Mouse (Mus musculus): Measurements from ENCODE around the gene Slc22a23.
"Not testable (repeated sequence)": the region's sequence is repeated elsewhere in the genome, so short reads cannot be mapped to it uniquely, and the experiment has no call there.

The Slc22a23 gene

DNA sequence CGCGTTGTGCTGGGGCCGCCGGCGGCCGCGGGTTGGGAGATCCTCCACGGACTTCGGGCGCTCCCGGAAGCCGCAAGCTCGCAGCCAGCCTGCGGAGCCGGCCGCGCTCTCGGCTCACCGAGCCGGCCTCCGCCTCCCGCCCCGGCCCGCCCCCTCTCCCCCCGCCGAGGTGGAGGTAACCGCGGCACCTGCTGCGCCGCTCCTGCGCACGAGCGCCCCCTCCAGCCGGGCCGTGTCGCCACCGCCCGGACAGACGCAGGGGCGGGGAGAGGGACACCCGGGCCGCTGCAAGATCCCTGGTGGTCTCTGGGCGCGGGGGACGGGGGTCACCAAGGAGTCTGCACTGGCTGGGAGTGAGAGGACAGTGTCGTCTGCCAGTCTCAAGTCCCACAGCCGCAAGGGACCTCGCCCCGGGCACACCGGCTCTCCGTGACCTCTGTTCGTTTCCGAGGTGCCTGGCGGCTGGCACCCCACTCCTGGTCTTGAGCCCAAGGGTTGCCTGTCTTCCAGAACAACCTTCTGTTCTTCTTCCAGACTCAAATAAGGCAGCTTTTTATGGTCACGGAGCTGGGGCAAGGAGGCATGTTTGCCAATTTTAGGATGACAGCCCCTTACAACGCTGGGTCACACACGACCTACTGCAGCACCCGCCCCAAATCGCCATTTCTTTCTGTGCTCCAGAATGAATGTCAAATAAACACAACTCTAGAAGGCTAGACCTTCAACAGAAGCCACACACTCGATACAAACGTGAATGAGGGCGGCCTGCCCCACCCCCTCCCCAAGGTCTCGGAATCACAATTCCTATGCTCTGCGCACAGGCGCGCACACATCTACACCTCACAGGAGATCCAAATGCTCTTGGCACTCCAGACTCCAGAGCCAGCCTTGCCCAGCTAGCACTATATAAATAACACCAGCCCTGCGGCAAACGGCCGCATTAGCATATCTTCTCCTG, at the start of gene Slc22a23:
Gene Slc22a23, minus strand, starts transcription at position 55 of the 958 bp plus-strand sequence.
- DNase-seq (ENCODE audit: low spot score in 2 of 2) = peak; percentile 77 to 80

DNA sequence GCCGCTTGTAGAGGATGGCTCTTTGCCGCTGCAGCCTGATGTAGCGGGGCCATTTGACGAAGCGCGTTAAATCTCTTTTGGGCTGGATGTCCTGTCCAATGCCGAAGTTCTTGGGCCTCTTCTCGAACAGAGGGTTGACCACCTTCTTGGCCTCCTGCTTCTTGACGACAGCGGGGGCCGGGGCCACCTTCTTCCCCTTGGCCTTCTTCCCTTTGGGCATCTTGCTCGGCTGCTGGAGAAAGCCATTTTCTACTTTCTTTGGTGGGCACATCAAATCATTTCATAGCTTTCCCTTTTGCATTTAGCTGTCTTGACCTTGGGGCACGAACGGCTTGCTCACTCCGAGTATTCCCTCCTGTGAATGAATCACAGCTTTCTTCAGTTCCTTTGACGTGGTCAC, 49.3 kb upstream of the Slc22a23 start:
- DNase-seq (ENCODE audit: low spot score in 2 of 2) = not testable (repeated sequence)

DNA sequence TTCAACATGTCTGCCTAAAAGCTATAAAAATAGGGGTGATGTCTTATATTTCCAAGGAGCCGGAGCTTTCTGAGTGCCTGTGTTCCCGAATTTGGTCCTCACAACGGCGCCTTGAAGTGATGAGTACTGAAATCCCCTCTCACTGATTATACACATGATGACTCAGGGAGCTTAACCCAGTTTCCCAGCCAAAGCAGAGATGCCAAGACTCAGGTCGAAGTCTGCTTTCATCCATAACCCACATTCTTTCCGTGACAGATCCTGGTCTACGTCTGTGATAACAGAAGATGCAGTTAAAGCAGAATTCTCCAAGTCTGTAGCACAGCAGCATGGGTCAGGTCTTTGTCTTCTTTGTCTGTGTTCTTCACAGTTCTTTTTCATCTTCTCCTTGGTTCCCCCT, 47.4 kb upstream of the Slc22a23 start:
- DNase-seq (ENCODE audit: low spot score in 2 of 2) = no peak

DNA sequence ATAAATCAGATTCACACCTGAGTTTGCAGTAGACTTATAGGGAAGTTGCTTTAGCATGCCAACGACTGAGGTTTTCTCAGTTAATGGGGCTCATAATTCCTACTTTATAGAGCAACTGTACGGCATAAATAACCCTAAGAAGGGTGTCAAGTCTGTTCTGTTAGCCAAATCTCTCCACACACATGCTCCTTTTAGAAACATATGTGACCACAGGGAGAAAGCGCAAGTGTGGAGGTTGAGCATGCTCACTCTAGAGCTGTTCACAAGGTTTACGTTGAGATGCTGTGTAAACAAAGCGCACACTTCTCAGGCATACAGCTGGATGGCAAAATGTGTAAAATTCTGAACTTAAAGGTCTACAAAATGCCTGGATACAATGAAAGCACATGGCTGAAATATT, 43.2 kb upstream of the Slc22a23 start:
- no peak for DNase-seq (ENCODE audit: low spot score in 2 of 2)

DNA sequence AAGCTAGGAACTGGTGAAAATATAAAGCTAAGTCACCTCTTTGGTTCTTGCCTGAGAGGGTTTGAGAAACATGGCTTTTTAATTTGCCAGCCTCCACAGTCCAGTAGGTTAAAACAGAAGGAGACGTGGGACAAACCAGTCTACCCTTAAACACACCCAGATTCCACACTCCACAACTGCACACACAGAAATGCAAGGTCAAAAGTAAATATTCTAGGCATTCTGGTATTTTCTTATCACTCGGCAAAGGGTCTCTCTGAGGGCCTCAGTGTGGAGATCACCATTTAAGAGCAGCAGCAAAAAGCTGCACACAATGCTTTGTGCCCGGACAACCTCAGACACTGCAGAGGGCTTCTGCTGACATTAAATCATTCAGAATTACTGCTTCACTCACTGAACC, 38.4 kb upstream of the Slc22a23 start:
- DNase-seq (ENCODE audit: low spot score in 2 of 2) = no peak

DNA sequence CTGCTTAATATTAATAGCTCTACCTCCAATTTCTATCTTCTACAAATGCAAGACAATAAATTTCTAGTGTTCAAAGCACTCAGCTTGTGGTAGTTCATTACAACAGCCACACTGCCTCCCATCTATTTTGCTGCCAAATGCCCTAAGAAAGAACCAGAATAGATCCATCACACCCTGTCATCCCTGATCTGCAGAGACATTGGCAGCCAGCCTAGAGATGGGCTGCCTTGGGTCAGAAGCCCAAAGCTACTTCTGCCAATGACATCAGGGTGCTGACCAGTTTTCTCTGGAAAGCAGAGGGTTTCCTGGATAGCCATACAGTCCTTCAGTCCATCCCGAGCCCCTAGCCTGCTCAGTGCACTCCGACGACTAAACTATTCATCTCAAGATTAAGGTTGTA, 33.9 kb upstream of the Slc22a23 start:
- DNase-seq (ENCODE audit: low spot score in 2 of 2) = no peak

DNA sequence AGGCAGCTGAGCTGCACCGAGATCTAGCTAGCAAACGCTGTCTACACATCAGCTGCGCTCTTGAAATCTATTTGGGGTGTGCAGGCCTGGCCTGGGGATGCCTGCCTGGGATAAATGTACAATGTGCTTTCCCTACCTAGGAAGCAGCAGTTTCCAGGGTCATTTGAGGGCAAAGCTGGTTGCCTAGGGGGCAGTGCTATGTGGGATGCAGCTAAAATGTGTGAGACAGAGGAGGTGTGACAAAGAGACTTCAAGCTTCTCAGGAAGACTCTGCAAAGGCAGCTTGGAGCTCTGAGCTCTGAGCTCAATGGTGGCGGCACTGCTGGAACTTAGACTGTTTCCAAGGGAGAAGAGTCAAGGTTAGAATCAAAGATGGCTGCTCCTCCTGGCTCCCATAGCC, 30.2 kb upstream of the Slc22a23 start:
- no peak for DNase-seq (ENCODE audit: low spot score in 2 of 2)

DNA sequence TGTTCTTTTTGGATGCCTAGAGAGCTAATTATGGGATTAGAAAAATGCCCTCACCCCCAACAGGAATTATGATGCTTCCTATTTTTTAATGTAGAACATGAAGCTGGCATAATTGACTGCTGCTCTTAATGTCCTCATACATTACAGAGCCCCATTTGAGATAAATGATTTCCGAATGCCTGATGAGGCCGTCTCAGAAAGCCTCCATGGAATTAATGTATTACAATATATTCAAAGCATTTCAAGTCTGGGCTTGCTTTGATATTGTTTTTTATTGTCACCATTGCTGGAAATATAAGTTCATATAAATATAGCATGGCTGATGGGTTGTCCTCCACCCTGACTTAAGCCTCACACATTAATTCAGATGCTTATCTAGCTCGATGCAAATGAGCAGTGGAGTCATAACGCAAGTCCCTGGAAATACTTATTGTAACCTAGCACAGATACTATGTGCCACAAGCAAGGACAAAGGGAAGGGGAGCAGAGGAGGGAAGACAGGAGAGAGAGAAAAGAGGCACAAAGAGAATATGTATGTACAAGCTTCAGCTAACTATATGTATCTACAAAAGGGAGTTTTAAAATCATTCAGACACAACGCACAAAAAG, 28.0 kb upstream of the Slc22a23 start:
- DNase-seq (ENCODE audit: low spot score in 2 of 2) = no peak

DNA sequence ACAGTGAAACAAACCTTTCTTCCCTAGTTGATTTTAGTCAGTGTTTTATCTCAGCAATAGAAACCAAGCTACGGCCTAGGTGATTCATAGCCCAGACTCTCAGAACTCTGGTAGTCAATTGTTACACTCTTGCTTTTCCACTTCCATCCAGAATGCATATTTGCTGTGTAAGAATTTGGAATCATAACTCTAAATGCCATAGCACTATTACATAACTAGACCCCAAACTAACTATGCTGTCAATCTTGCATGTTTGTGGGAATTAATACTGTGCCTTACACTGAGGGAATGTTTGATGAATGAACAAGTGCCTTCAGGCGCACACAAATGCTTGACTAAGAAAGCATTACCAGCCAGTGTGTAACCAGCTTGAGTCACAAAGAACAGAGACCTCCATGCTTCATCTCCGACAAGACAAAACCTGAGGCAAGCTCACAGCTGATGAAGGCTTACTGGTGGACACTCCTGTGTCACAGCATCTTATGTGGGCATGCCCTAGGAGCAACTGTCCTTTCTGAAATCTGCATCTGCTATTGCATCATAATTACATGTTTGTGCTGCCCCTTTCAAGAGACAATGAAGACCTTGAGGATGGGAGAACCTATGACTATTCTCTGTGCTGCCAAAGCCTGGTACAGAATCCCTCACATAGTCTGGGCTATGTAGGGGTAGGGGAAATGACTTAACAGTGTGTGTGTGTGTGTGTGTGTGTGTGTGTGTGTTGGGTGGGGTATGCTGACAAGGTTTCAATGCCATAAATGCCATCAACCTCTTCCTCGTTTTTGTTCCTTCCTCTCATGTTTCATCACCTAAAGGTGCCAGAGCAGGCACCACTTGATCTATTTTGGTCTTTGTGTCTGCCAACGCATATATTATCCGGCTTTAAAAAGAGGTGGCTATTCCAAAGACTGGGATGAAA, 27.2 kb upstream of the Slc22a23 start:
- no peak for DNase-seq (ENCODE audit: low spot score in 2 of 2)

DNA sequence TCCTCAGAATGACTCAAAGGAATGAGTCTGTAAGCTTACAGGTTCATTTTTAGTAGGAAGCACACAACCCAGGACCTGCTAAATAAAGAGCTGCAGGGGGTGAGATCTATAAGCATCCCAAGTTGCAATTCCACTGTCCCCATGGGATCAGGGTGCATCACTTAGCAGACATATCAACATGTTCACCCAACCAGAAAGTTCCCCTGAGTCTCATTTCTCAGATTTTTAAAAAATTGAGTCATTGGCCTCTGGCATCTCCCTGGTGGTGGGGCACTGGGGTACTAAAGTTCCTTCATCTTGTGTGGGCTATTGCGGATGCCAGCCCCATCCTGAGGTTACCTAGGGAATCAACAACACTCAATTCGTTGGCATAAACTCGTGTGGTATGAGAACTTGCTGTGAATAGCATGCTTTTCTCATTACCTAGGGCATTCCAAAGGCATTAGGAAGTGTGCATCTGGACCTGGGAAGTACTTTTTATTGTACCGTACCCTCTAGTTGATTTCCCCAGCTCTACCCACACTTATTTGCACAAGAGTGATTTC, 25.4 kb upstream of the Slc22a23 start:
- no peak for DNase-seq (ENCODE audit: low spot score in 2 of 2)

DNA sequence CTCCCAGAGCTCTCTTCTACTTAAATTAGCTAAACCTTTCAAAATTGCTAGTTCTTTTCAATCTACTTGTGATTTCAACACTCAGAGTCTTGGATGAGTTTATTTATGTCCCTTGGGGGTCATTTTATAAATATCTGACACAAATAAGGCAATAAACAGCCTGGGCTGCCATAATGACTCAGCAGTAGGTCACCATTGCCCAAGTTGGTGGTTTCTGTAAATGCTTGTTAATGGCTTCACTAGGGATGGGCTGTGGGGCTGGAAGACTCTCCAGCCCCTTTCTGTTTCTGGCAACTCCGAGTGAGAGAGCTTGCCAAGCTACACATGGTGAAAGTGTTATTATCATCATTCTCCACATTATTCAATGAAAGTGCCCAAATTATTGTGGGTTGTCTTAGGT, 20.2 kb upstream of the Slc22a23 start:
- no peak for DNase-seq (ENCODE audit: low spot score in 2 of 2)

DNA sequence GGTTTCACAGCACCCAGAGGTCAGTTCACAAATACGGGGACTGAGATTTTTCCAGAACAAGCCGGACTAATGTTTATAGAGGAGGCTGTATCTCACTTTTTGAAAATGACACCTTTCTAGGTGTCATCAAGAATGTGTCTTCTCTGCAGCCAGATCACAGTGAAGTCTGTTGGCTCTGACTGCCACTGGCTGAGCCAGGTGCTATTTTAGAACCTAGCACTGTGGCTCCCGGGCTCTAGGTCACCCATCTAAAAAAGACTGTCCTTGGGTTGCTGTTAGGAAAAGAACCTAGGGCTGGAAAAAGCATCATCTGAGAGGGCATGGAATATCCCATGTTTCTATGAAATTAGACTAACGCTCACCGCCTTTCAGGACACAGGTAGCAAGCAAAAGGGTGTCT, 10.7 kb upstream of the Slc22a23 start:
- no peak for DNase-seq (ENCODE audit: low spot score in 2 of 2)

DNA sequence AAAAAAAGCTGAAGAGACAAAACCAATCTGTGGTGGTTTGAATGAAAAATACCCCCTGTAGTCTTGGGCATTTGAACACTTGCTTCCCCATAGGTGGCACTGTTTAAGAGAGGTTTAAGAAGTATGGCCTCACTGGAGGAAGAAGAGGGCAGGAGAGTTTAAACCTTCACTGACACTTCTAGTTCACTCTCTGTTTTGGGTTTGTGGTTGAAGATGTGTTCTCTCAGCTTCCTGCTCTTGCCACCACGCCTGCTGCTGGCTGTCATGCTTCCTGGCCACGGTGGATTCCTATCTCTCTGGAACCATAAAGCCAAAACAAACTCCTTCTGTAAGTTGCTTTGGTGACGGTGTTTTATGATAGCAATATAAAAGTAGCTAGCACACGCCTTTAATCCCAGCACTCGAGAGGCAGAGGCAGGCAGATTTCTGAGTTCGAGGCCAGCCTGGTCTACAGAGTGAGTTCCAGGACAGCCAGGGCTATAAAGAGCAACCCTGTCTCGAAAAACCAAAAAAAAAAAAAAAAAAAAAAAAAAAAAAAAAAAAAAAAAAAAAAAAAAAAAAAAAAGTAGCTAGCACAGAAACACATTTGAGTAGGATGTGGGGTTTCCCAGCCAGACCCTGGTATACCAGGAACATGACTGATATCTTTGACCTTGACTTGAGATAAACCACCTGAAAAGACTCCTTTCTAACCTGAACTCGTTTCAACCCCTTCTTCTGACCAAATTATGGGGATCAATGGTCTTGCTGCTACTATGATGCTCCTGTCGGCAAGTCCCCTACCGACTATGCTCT, 10.0 kb upstream of the Slc22a23 start:
- DNase-seq (ENCODE audit: low spot score in 2 of 2) = no peak

DNA sequence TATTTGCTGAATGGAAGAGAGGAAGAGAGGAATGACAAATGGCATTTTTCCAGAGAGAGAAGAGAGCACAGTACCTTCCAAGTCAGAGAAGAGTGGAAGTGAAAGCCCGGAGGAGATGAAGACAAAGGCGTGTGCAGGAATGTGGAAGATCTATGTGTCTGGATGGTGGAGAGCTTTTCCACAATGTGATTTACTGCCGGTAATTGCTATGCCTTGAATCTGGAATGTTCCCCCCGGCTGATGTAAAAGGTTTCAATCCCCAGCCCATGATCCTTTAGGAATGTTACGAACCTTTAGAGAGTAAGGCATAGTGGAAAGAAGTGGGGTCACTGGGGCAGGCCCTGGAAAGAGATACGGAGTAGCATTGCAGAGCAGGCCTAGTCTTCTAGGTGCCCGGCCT, 8.3 kb upstream of the Slc22a23 start:
- DNase-seq (ENCODE audit: low spot score in 2 of 2) = no peak

DNA sequence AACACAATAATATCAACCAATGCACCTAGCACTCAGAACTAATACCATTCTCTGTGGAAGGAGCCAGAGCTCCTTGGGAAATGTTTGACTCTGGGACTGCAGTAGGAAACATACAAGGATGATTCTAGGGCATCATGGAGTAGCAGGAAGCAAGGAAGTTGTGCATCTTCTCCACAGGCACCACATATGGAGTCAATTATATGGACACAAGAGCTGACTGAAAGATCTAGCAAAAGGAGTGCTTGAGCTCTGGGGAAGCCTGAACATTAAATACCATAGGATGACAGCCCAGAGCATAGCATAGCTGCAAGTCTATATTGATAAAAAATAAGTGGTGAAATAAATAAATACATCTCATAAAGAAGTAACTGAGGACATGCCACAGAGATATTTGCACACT, 6.5 kb upstream of the Slc22a23 start:
- DNase-seq (ENCODE audit: low spot score in 2 of 2) = no peak

DNA sequence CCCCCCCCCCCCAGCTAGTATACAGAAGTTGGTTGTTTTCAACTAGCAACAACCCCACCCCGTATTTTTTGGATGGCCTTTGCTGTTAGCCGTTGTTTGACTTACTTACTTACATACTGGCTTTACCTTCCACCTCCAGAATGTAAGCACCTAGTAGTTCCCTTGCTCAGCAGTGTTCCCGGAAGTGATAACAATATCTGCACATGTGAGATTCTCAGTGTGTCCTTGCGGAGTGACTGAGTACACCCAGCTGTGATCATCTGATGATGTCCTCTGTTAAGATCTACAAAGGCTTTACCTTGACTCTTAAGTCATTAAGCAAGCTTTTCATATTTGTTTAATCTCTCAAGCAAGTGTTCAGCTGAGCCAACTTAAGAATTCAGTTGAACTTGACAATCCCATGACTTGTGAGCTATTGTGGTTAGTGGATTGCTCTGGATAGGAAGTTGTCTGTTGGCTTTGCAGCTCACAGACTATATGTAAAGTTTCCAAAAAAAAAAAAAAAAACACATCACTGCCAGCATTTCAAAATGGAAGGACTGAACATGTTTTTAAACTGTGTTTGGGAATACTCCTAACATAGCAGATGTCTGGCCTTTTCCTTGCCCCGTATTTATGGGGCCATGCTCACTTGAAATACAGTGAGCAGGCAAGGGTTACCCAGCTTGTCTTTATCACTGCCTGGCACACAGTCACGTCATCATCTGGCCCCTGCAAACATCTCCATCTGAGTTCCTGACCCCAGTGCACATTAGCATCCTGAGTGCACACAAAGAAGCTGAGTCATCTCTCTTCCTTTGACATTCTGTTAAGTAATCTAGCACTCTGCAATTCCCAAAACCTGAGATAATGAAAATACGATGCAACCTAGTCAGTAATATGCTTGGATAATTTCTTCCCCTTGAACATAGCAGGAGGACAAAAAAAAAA, 3.2 kb upstream of the Slc22a23 start:
- no peak for DNase-seq (ENCODE audit: low spot score in 2 of 2)

DNA sequence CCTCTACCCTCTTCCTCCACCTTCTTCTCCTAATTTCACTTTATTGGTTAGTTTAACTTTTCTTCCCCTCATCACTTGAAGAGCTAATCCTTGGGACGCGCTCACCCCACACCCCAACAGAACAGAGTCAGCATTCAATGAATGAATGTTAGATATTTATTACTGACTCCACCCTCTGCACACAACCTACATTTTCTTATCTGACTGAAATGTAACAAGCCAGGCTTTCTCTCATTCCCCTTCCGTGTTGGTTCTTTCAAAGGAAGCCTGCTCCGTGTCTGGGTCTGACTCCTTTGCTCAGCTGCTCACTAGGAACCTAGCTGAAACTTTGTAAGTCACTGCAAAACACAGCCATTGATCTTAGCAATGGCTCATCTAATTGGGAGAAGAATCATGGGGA, 1.8 kb upstream of the Slc22a23 start:
- no peak for DNase-seq (ENCODE audit: low spot score in 2 of 2)

DNA sequence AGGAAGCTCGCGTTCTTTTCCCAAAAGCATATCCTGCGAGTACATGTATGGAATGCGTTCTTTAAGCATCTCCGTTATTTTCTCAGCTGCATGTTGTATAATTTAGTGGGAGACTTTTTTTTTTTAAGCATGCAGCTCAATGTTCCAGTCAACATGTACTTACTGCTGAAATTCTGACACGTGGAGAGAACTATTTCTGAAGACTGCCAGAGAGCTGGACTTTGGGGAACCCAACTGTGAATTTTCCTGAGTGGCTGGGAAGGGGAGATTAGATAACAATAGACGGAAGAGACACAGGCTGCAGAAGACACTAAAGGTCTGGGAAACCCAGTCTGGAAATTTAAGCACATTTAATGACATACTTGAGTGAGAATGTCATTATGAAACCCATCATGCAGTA, 1.3 kb upstream of the Slc22a23 start:
- DNase-seq (ENCODE audit: low spot score in 2 of 2) = no peak

DNA sequence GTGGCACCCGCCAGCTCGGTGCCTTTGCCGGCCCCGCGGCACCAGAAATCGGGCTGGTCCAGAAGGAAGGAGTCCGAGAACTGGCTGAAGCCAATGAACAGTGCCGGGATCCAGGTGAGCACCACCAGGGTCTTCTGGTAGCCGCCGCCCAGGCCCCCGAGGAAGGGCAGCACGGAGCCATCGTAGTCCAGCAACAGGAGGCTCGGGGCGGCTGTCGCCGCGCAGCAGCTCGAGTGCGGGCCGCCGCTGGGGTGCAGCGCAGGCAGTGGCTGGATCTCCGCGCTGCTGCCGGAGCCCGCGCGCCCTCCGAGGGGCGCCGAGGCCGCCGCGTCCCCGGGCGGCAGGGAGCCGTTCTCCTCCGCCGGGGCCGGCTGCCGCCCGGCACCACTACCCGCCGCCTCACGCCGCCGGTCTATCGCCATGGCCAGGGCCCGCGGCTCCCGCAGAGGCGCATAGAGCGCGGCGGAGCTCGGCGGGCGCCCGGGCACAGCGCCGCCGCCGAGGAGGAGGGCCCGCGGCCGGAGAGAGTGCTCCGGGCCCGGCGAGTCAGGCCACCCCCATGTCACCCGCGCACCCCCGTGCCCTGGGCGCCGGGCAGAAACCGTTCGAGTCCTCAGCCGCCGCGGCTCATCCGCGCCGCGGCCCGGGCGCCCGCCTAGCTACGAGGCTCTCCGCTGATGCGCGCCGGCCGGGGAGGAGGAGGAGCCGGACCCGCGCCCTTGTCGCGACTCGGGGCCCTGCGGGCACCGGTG, 430 bp downstream of the Slc22a23 start:
- no peak for DNase-seq (ENCODE audit: low spot score in 2 of 2)
